Mouse (Mus musculus) macrophage (primary cell): ENCODE measurements around the gene Tmem221. TPM values are rescaled to one million over a fixed set of nuclear protein-coding genes. Genes with fewer than 3 reads are reported as not detected.
"Not testable (repeated sequence)": the region's sequence is repeated elsewhere in the genome, so short reads cannot be mapped to it uniquely, and the experiment has no call there.

Source experiments
- H3K27ac ChIP-seq: fragments of 350-480 bp; formaldehyde crosslinking; 2 replicates; pipeline ENCODE4 v1.9.0; 2021
- H3K36me3 ChIP-seq: fragments of 350-480 bp; formaldehyde crosslinking; 2 replicates; pipeline ENCODE4 v1.9.0; 2021; ENCODE audit errors: inconsistent target
- H3K4me3 ChIP-seq: fragments of 350-480 bp; formaldehyde crosslinking; 2 replicates; pipeline ENCODE4 v1.9.0; 2021; ENCODE audit errors: inconsistent target
- H3K79me2 ChIP-seq: fragments of 350-480 bp; formaldehyde crosslinking; 2 replicates; pipeline ENCODE4 v1.9.0; 2021; ENCODE audit errors: inconsistent target
- WGBS: methylation state at CpG from one replicate; pipeline ENCODE4 v1.1.7; 2026; ENCODE audit warnings: inconsistent platforms; ENCODE audit not compliant: missing documents; 5-methylcytosine and 5-hydroxymethylcytosine counted together
- polyA plus RNA-seq: library from polyadenylated mRNA; stranded (reverse); fragments of 250-400 nt; gene quantifications from 3 replicates; pipeline ENCODE4 v1.2.4, GENCODE M21; 2018; ENCODE audit warnings: inconsistent platforms

The Tmem221 gene
- polyA plus RNA-seq, 1 experiment from 2014 or later: 3.2 TPM

- Histone ChIP-seq H3K36me3 (peaks cover 22% of the 10 kb centered on the region; the same call in 1 of the 2 replicates), H3K4me3 (no peak overlapping the region), H3K79me2 (no peaks in the 10 kb centered on the region; the same call in 1 of the 2 replicates), H3K27ac (no peak overlapping the region)
- WGBS: 86% methylated on average over 7 of the region's 7 CpGs
Measured at GRCm38 (mm10) chr8:71550754-71551153, 7.9 kb downstream of the Tmem221 start.

GRCm38 (mm10) chr8:71547590-71547989 is 11.1 kb downstream of the Tmem221 start:
- peaks cover 27% of the 10 kb centered on the region for H3K79me2 ChIP-seq
- H3K27ac ChIP-seq: no peak overlapping the region
- peaks cover 30% of the 10 kb centered on the region; the same call in 1 of the 2 replicates for H3K36me3 ChIP-seq
- H3K4me3 ChIP-seq: no peak overlapping the region
- WGBS: 88% methylated on average over 7 of the region's 7 CpGs

GRCm38 (mm10) chr8:71545053-71545452 is 13.6 kb downstream of the Tmem221 start:
- Histone ChIP-seq H3K27ac (no peak overlapping the region), H3K79me2 (peaks cover 27% of the 10 kb centered on the region), H3K36me3 (peaks cover 30% of the 10 kb centered on the region; the same call in 1 of the 2 replicates), H3K4me3 (no peak overlapping the region)
- 93% methylated on average over 11 of the region's 11 CpGs for WGBS

- Histone ChIP-seq H3K36me3 (peaks cover 30% of the 10 kb centered on the region; the same call in 1 of the 2 replicates), H3K27ac (no peak overlapping the region), H3K4me3 (peak overlapping the region; percentile 78), H3K79me2 (peaks cover 36% of the 10 kb centered on the region)
- 84% methylated on average over 8 of the region's 9 CpGs for WGBS
Measured at GRCm38 (mm10) chr8:71543755-71544154, 14.9 kb downstream of the Tmem221 start.

GRCm38 (mm10) chr8:71542632-71543343 is 15.9 kb downstream of the Tmem221 start, which contains the start of gene Mvb12a:
Gene Mvb12a (plus strand): TSS chr8:71542922.
- peak within 1 kb of the TSS; percentile 65 for H3K27ac ChIP-seq
- peaks cover 26% of the 10 kb centered on the region; the same call in 1 of the 2 replicates for H3K36me3 ChIP-seq
- H3K4me3 ChIP-seq: peak within 1 kb of the TSS; percentile 78
- WGBS: 1% methylated on average over 51 of the region's 55 CpGs
- H3K79me2 ChIP-seq: peaks cover 45% of the 10 kb centered on the region

GRCm38 (mm10) chr8:71537028-71537867 is 21.4 kb downstream of the Tmem221 start, which contains the start of gene Bst2:
Gene Bst2 (minus strand): TSS chr8:71537456.
- peak within 1 kb of the TSS; percentile 91 for H3K4me3 ChIP-seq
- H3K79me2 ChIP-seq: peaks cover 51% of the 10 kb centered on the region
- H3K27ac ChIP-seq: peak within 1 kb of the TSS; percentile 96
- WGBS: under 1% methylated on average over 37 of the region's 37 CpGs
- peaks cover 11% of the 10 kb centered on the region; the same call in 1 of the 2 replicates for H3K36me3 ChIP-seq

GRCm38 (mm10) chr8:71535663-71536062 is 23.0 kb downstream of the Tmem221 start:
- 29% methylated on average over 5 of the region's 5 CpGs for WGBS
- Histone ChIP-seq H3K27ac (peak overlapping the region; percentile 96), H3K36me3 (peaks cover 11% of the 10 kb centered on the region; the same call in 1 of the 2 replicates), H3K79me2 (peaks cover 51% of the 10 kb centered on the region), H3K4me3 (peak overlapping the region; percentile 91)

GRCm38 (mm10) chr8:71534263-71534810 is 24.3 kb downstream of the Tmem221 start:
- no peak overlapping the region for H3K27ac ChIP-seq
- no peak overlapping the region for H3K4me3 ChIP-seq
- peaks cover 48% of the 10 kb centered on the region for H3K79me2 ChIP-seq
- H3K36me3 ChIP-seq: peaks cover 11% of the 10 kb centered on the region; the same call in 1 of the 2 replicates
- 70% methylated on average over 3 of the region's 3 CpGs for WGBS

- not testable (repeated sequence) for H3K4me3 ChIP-seq
- H3K36me3 ChIP-seq: peaks cover 11% of the 10 kb centered on the region; the same call in 1 of the 2 replicates
- H3K27ac ChIP-seq: 0 out of 2 replicates have a peak overlapping the region, but pooled peaks have one; percentile 12
- H3K79me2 ChIP-seq: peaks cover 16% of the 10 kb centered on the region
- WGBS: 65% methylated on average over 3 of the region's 12 CpGs
Measured at GRCm38 (mm10) chr8:71530735-71531467, 27.8 kb downstream of the Tmem221 start.

GRCm38 (mm10) chr8:71528362-71529073 is 30.2 kb downstream of the Tmem221 start:
- H3K27ac ChIP-seq: peak overlapping the region; percentile 94
- under 1% methylated on average over 11 of the region's 11 CpGs for WGBS
- H3K79me2 ChIP-seq: no peaks in the 10 kb centered on the region
- no peaks in the 10 kb centered on the region for H3K36me3 ChIP-seq
- no peak overlapping the region for H3K4me3 ChIP-seq

- peak overlapping the region; percentile 94 for H3K27ac ChIP-seq
- WGBS: 69% methylated on average over 3 of the region's 3 CpGs
- H3K36me3 ChIP-seq: no peaks in the 10 kb centered on the region
- no peak overlapping the region for H3K4me3 ChIP-seq
- H3K79me2 ChIP-seq: no peaks in the 10 kb centered on the region
Measured at GRCm38 (mm10) chr8:71527162-71527870, 31.4 kb downstream of the Tmem221 start.

GRCm38 (mm10) chr8:71526272-71526671 is 32.4 kb downstream of the Tmem221 start:
- H3K27ac ChIP-seq: peak overlapping the region; percentile 19
- H3K79me2 ChIP-seq: no peaks in the 10 kb centered on the region
- no peak overlapping the region for H3K4me3 ChIP-seq
- H3K36me3 ChIP-seq: no peaks in the 10 kb centered on the region
- 49% methylated on average over 6 of the region's 6 CpGs for WGBS
